Mouse (Mus musculus) CH12.LX (cell line): ENCODE results near the gene D10Wsu102e. TPM values are rescaled to one million over a fixed set of nuclear protein-coding genes. Genes with fewer than 3 reads are reported as not detected.

Source experiments
- DNase-seq: peaks from one replicate; pipeline ENCODE4 v3.0.0-alpha.2; 2013; ENCODE audit errors: extremely low read depth
- H3K27ac ChIP-seq: 2 replicates; pipeline ENCODE4 v1.5.1; 2012; ENCODE audit warnings: low read depth, mild to moderate bottlenecking, control low read depth, moderate library complexity; ENCODE audit not compliant: insufficient read depth
- H3K27me3 ChIP-seq: replicated peaks from 2 replicates; pipeline ENCODE3; 2012; ENCODE audit warnings: inconsistent platforms
- H3K36me3 ChIP-seq, 2 experiments: replicated peaks in 1 of 2; 2 replicates each; pipeline versions ENCODE3 to v1.6.1; 2012; ENCODE audit warnings: inconsistent platforms in 1 of 2, low read length in 1 of 2, mild to moderate bottlenecking in 1 of 2, mixed read lengths in 1 of 2, moderate library complexity in 1 of 2; ENCODE audit not compliant: control insufficient read depth in 1 of 2, insufficient read depth in 1 of 2
- H3K4me1 ChIP-seq, 2 experiments: 2 replicates each; pipeline ENCODE4 v1.6.1; 2012; ENCODE audit warnings: inconsistent platforms in 1 of 2, moderate library complexity in 1 of 2; ENCODE audit not compliant: insufficient read depth in 2 of 2, control insufficient read depth in 1 of 2
- H3K4me2 ChIP-seq: 2 replicates; pipeline ENCODE4 v1.6.1; 2012; ENCODE audit warnings: low read depth, mild to moderate bottlenecking, control low read depth; ENCODE audit not compliant: poor library complexity, insufficient read depth, severe bottlenecking
- H3K4me3 ChIP-seq, 3 experiments: fragments of 150-350 bp in 1 of 3; sonication (generic) in 1 of 3; replicated peaks in 1 of 3; 2 replicates each; pipeline versions ENCODE3 to v1.5.1; 2011 to 2012; ENCODE audit warnings: low read depth in 2 of 3, low read length in 2 of 3, mild to moderate bottlenecking in 2 of 3, moderate library complexity in 2 of 3, control low read depth in 1 of 3, improper control_type of control experiment in 1 of 3, inconsistent platforms in 1 of 3, mixed read lengths in 1 of 3; ENCODE audit not compliant: poor library complexity in 1 of 3
- H3K79me2 ChIP-seq: replicated peaks from 2 replicates; pipeline ENCODE4 v1.6.1; 2012; ENCODE audit warnings: mild to moderate bottlenecking, moderate library complexity; ENCODE audit not compliant: control insufficient read depth, poor library complexity, insufficient read depth, severe bottlenecking; ENCODE audit errors: extremely low read depth
- H3K9ac ChIP-seq: 2 replicates; pipeline ENCODE4 v1.6.1; 2012; ENCODE audit warnings: low read depth, mild to moderate bottlenecking, control low read depth, moderate library complexity; ENCODE audit not compliant: insufficient read depth
- H3K9me3 ChIP-seq: replicated peaks from 2 replicates; pipeline ENCODE3; 2012; ENCODE audit warnings: low read length, inconsistent platforms, mixed read lengths
- BHLHE40 ChIP-seq: IDR thresholded peaks from 2 replicates; pipeline ENCODE4 v1.6.1; 2011; ENCODE audit warnings: mild to moderate bottlenecking, low read depth, low read length, improper control_type of control experiment
- CHD2 ChIP-seq: IDR thresholded peaks from 2 replicates; pipeline ENCODE4 v1.6.1; 2011; ENCODE audit warnings: low read length, improper control_type of control experiment
- CTCF ChIP-seq, 2 experiments: IDR thresholded peaks in 1 of 2; conservative IDR thresholded peaks in 1 of 2; 2 replicates each; pipeline ENCODE4 v1.5.1; 2011 to 2012; ENCODE audit warnings: low read depth in 2 of 2, low read length in 2 of 2, improper control_type of control experiment in 1 of 2, inconsistent platforms in 1 of 2, mild to moderate bottlenecking in 1 of 2, moderate library complexity in 1 of 2
- ETS1 ChIP-seq: conservative IDR thresholded peaks from 2 replicates; pipeline ENCODE4 v1.6.1; 2012; ENCODE audit warnings: low read depth, mild to moderate bottlenecking, inconsistent platforms, low read length, improper control_type of control experiment, moderate library complexity
- GABPA ChIP-seq: IDR thresholded peaks from 2 replicates; pipeline ENCODE4 v1.6.1; 2012; ENCODE audit warnings: low read depth, low read length, improper control_type of control experiment, inconsistent platforms; ENCODE audit not compliant: insufficient replicate concordance
- HCFC1 ChIP-seq: IDR thresholded peaks from 2 replicates; pipeline ENCODE4 v1.6.1; 2012; ENCODE audit warnings: low read depth, mild to moderate bottlenecking, inconsistent platforms, low read length, improper control_type of control experiment
- IRF4 ChIP-seq: IDR thresholded peaks from 2 replicates; pipeline ENCODE4 v1.6.1; 2014; ENCODE audit warnings: low read depth, mild to moderate bottlenecking, inconsistent platforms, low read length, improper control_type of control experiment
- JUN ChIP-seq: IDR thresholded peaks from 2 replicates; pipeline ENCODE4 v1.6.1; 2011; ENCODE audit warnings: low read depth, mild to moderate bottlenecking, low read length, improper control_type of control experiment, moderate library complexity; ENCODE audit not compliant: insufficient read depth
- MAFK ChIP-seq: IDR thresholded peaks from 2 replicates; pipeline ENCODE4 v1.6.1; 2011; ENCODE audit warnings: low read length, improper control_type of control experiment; ENCODE audit not compliant: insufficient replicate concordance
- PAX5 ChIP-seq: IDR thresholded peaks from 2 replicates; pipeline ENCODE4 v1.6.1; 2012; ENCODE audit warnings: low read length, inconsistent platforms, mixed read lengths
- POLR2AphosphoS2 ChIP-seq: IDR thresholded peaks from 2 replicates; pipeline ENCODE4 v1.6.1; 2011; ENCODE audit warnings: low read depth, low read length, improper control_type of control experiment
- RAD21 ChIP-seq: IDR thresholded peaks from 2 replicates; pipeline ENCODE4 v1.6.1; 2011; ENCODE audit warnings: low read depth, mild to moderate bottlenecking, low read length, improper control_type of control experiment, moderate library complexity
- SIN3A ChIP-seq: IDR thresholded peaks from 2 replicates; pipeline ENCODE4 v1.6.1; 2012; ENCODE audit warnings: low read length, improper control_type of control experiment, inconsistent platforms
- SMC3 ChIP-seq: IDR thresholded peaks from 2 replicates; pipeline ENCODE4 v1.6.1; 2011; ENCODE audit warnings: low read depth, low read length, improper control_type of control experiment
- TBP ChIP-seq: conservative IDR thresholded peaks from 2 replicates; pipeline ENCODE4 v1.6.1; 2011; ENCODE audit warnings: low read depth, low read length, improper control_type of control experiment
- USF2 ChIP-seq: conservative IDR thresholded peaks from 2 replicates; pipeline ENCODE4 v1.6.1; 2011; ENCODE audit warnings: low read depth, low read length, improper control_type of control experiment
- ZC3H11A ChIP-seq: IDR thresholded peaks from 2 replicates; pipeline ENCODE4 v1.6.1; 2012; ENCODE audit warnings: low read depth, mild to moderate bottlenecking, inconsistent platforms, low read length, improper control_type of control experiment
- ZKSCAN1 ChIP-seq: IDR thresholded peaks from 2 replicates; pipeline ENCODE4 v1.6.1; 2012; ENCODE audit warnings: low read depth, inconsistent platforms, low read length, improper control_type of control experiment, borderline replicate concordance
- ZMIZ1 ChIP-seq: IDR thresholded peaks from 2 replicates; pipeline ENCODE4 v1.6.1; 2012; ENCODE audit warnings: low read depth, mild to moderate bottlenecking, inconsistent platforms, low read length, improper control_type of control experiment
- dilution Hi-C: fragments of 300-500 bp; cut with MboI; formaldehyde crosslinking; loops from 2 replicates; pipeline ENCODE4 v1.14.3; 2020; ENCODE audit warnings: low sequenced_read_pairs; ENCODE audit not compliant: extremely low pct_unique_long_range_greater_than_20kb, extremely low pct_ligation_motif_present
- in situ Hi-C: fragments of 300-500 bp; cut with MboI; formaldehyde crosslinking; loops from 3 replicates; pipeline ENCODE4 v1.14.3; 2019; ENCODE audit warnings: low sequenced_read_pairs, low pct_ligation_motif_present, low pct_unique_long_range_greater_than_20kb, mixed read lengths
- polyA plus RNA-seq: library from polyadenylated mRNA; unstranded; fragments of >175 nt; gene quantifications from 2 replicates; pipeline ENCODE4 v1.2.1, GENCODE M21; 2012; ENCODE audit warnings: low read depth; ENCODE audit not compliant: insufficient read length
- total RNA-seq, 2 experiments: library from RNA; depleted of rRNA; stranded (reverse); fragments of 300-350 nt in 1 of 2; fragments of >200 nt in 1 of 2; gene quantifications; 2 replicates each; pipeline ENCODE4 v1.2.3; 2012 to 2014

D10Wsu102e gene
- total and polyA plus RNA-seq, 3 experiments: 1.0 to 1.6 (median 1.6) TPM

DNA sequence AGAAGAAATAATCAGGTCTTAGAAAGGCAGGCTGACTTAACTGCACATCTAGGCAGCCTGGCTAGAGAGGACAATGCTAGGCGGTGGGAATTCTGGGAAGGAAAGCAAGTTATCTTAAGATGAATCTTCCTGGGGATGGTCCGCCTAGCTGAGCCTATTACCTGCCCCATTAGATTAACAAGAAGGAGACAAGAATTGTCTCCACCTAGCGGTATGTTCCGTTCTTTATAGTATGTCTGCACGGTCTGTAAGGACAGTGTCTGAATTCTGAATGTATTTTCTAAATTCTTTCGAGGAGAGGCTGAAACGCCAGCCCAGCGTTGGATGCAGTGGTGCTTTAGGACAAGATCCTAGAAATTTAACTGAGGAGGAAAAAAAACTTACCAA is 5.7 kb upstream of the D10Wsu102e start:
- in situ Hi-C loops: no loop called here
- Histone ChIP-seq H3K36me3 (no peaks in the 10 kb centered on the region), H3K27me3 (no peaks in the 10 kb centered on the region), H3K9me3 (no peaks in the 10 kb centered on the region), H3K4me3 (no peak overlapping the region), H3K4me1 (peaks cover 3 to 29% of the 10 kb centered on the region in 2 experiments; a peak in 3 of 4 replicates), H3K79me2 (no peaks in the 10 kb centered on the region; the same call in 1 of the 2 replicates), H3K4me2 (peak overlapping the region; percentile 11; the same call in 1 of the 2 replicates), H3K27ac (no peak overlapping the region), H3K9ac (no peak overlapping the region)
- dilution Hi-C loops: no loop called here
- TF ChIP-seq SIN3A (no peak), ZMIZ1 (no peak), CTCF (conservative IDR thresholded peaks at IDR 0.05 in 1 of 2, IDR thresholded peaks at IDR 0.05 in 1 of 2; ENCODE audit: low read depth in 2 of 2, low read length in 2 of 2) (peak in 1 of 2 experiments; percentile 34; a peak in 2 of 4 replicates), POLR2AphosphoS2 (no peak), ETS1 (no peak), JUN (no peak), SMC3 (peak; percentile 28), GABPA (no peak), RAD21 (peak; percentile 4)
- DNase-seq: no peak

DNA sequence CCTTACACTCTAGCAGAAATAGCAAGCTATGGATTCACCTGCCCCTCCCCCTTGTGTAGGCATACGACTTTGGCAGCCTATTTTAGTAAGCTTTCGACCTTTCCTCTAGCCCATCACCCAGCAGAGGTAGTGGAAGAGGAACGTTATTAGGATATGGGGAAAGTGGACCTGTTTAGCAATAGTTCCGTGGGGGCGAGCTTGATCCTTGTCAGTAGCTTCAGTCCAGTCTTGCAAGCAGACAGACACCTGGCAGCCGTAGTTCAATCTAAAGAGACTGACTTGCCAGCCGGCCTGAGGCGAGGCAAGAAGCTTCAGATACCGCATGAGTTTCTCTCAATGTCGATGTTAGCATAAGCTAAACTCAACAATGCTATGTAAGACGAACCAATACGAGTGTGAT is 3.6 kb upstream of the D10Wsu102e start:
- Histone ChIP-seq H3K36me3 (no peaks in the 10 kb centered on the region), H3K9ac (no peak overlapping the region), H3K4me1 (peaks cover 5 to 26% of the 10 kb centered on the region in 2 experiments), H3K4me3 (no peak overlapping the region), H3K9me3 (no peaks in the 10 kb centered on the region), H3K4me2 (no peak overlapping the region), H3K27me3 (no peaks in the 10 kb centered on the region), H3K27ac (no peak overlapping the region), H3K79me2 (peaks cover 14% of the 10 kb centered on the region)
- dilution Hi-C loops (no loop called here), in situ Hi-C loops (no loop called here)
- no peak for DNase-seq
- TF ChIP-seq IRF4 (no peak), USF2 (no peak), BHLHE40 (no peak), ZC3H11A (no peak), PAX5 (no peak), SMC3 (no peak), CTCF (conservative IDR thresholded peaks at IDR 0.05 in 1 of 2, IDR thresholded peaks at IDR 0.05 in 1 of 2; ENCODE audit: low read depth in 2 of 2, low read length in 2 of 2) (no peak), HCFC1 (no peak), ZKSCAN1 (no peak), TBP (no peak), MAFK (no peak), CHD2 (no peak), GABPA (no peak)
